Comparison of ENCODE assay signal across 10 mouse cellular contexts in genomic region chr12:40164621-40165020, GRCm38 (mm10). TPM values are rescaled to one million over a fixed set of nuclear protein-coding genes. Genes with fewer than 3 reads are reported as not detected.
DNase-seq lines count a peak whose midpoint lies in the region; ATAC-seq lines count a peak whose summit lies in the region.
"Had no signal": no experiment of that assay in that cellular context is flagged by ENCODE, and none has a peak within 500 bp of the region (broad histone marks: within the 10 kb centered on the region; RNA-seq: fewer than 3 reads in every experiment).

No protein-coding gene starts in this region.

- H3K4me1 ChIP-seq in kidney, embryonic 14.5 days (ENCODE audit: control insufficient read depth, insufficient read depth, low read length), result no peaks in the 10 kb centered on the region
- H3K4me1 ChIP-seq: embryonic facial prominence, embryonic 12.5 days; liver, embryonic 13.5 days had no signal

- no peak overlapping the region for H3K4me3 ChIP-seq in kidney, embryonic 14.5 days (ENCODE audit: low read length)
- H3K4me3 ChIP-seq: embryonic facial prominence, embryonic 12.5 days; liver, embryonic 13.5 days had no signal

- H3K27me3 ChIP-seq in kidney, embryonic 14.5 days (ENCODE audit: control insufficient read depth, insufficient read depth, low read length), result no peaks in the 10 kb centered on the region
- H3K27me3 ChIP-seq: embryonic facial prominence, embryonic 12.5 days; liver, embryonic 13.5 days had no signal

- peak; percentile 26 for DNase-seq in layer of hippocampus, adult 9-10 months (ENCODE audit: low spot score)
- no peak for DNase-seq in layer of hippocampus, adult 8-10 months (ENCODE audit: low spot score in 2 of 2)
- peak; percentile 65 for DNase-seq in MN1 (ENCODE audit: low spot score)
- peak; percentile 4 for DNase-seq in embryo, embryonic 11.5 days (ENCODE audit: low read depth, low spot score)
- DNase-seq in urinary bladder, postnatal 10 days (ENCODE audit: low spot score), result no peak
- DNase-seq in gastrocnemius, adult 8-10 months (ENCODE audit: low spot score in 2 of 2), result no peak
- DNase-seq: liver, embryonic 13.5 days had no signal

- ATAC-seq in kidney, embryonic 14.5 days (ENCODE audit: low FRiP score, low TSS enrichment), result peak; percentile 76; the same call in 1 of the 2 replicates
- 0 out of 2 replicates have a peak, but pooled peaks have one; percentile 31 for ATAC-seq in monocyte, adult 5-6 weeks (replicated peaks; ENCODE audit: insufficient number of reproducible peaks, low FRiP score, low TSS enrichment, poor library complexity, severe bottlenecking)

- H3K36me3 ChIP-seq in kidney, embryonic 14.5 days (ENCODE audit: control insufficient read depth, insufficient read depth, low read length), result no peaks in the 10 kb centered on the region
- H3K36me3 ChIP-seq: embryonic facial prominence, embryonic 12.5 days; liver, embryonic 13.5 days had no signal

- no peak overlapping the region for H3K27ac ChIP-seq in kidney, embryonic 14.5 days (ENCODE audit: low read depth, low read length)
- H3K27ac ChIP-seq: embryonic facial prominence, embryonic 12.5 days; liver, embryonic 13.5 days had no signal

- WGBS in kidney, embryonic 14.5 days, result 8% methylated on average over 2 of the region's 2 CpGs

- no peak overlapping the region for H3K9ac ChIP-seq in kidney, embryonic 14.5 days (ENCODE audit: low read depth, low read length)
- H3K9ac ChIP-seq: embryonic facial prominence, embryonic 12.5 days; liver, embryonic 13.5 days had no signal

- H3K9me3 ChIP-seq in kidney, embryonic 14.5 days (ENCODE audit: control insufficient read depth, low read length), result no peaks in the 10 kb centered on the region
- H3K9me3 ChIP-seq: embryonic facial prominence, embryonic 12.5 days; liver, embryonic 13.5 days had no signal

- no peak overlapping the region for H3K4me2 ChIP-seq in kidney, embryonic 14.5 days (replicated peaks; ENCODE audit: low read depth, low read length)
- H3K4me2 ChIP-seq: embryonic facial prominence, embryonic 12.5 days; liver, embryonic 13.5 days had no signal

RNA-seq across cellular contexts. Expression of gene Scin, which starts 30.6 kb away (rescaled TPM):
- 1 to 10 TPM; 1.4 to 2.5 (median 2.0) TPM for total RNA-seq in layer of hippocampus, adult 8-10 months (2022)
- 5.2 and 8.4 TPM in 2 replicates for polyA plus RNA-seq in kidney, embryonic 14.5 days (2014; fragmentation: Nextera tagmentation; extraction: Ambion mirVana)
- 0.39 to 0.57 TPM (median 0.43 TPM) in 3 replicates for total RNA-seq in monocyte, adult 5-6 weeks (2017)
- 1 to 10 TPM in 3 of 4 experiments, under 1 TPM in 1; 0.89 to 1.5 (median 1.2) TPM for total RNA-seq in gastrocnemius, adult 8-10 months (2022)

RNA-seq across cellular contexts. Expression of gene Lsmem1, which starts 34.7 kb away (rescaled TPM):
- 1 to 10 TPM in 1 of 4 experiments, under 1 TPM in 3; 0.66 to 1.5 (median 0.87) TPM for total RNA-seq in layer of hippocampus, adult 8-10 months (2022)
- polyA plus RNA-seq in kidney, embryonic 14.5 days (2014; fragmentation: Nextera tagmentation; extraction: Ambion mirVana), result not detected in 2 replicates
- 0.29 to 1.2 TPM (median 0.96 TPM) in 3 replicates for total RNA-seq in monocyte, adult 5-6 weeks (2017)
- 10 to 100 TPM; 64.2 to 78.9 (median 74.6) TPM for total RNA-seq in gastrocnemius, adult 8-10 months (2022)

Comparison
In these comparisons a context has a peak if more than half of its experiments do, and no peak if none do; other contexts are left out.
1. DNase-seq: peak in layer of hippocampus, adult 9-10 months (single experiment), MN1 (single experiment) and embryo, embryonic 11.5 days (single experiment); none in layer of hippocampus, adult 8-10 months (0 of 2), urinary bladder, postnatal 10 days (single experiment) and gastrocnemius, adult 8-10 months (0 of 2).
2. RNA of gene Lsmem1, which starts 34.7 kb away (total RNA-seq): 64.2 to 78.9 TPM in gastrocnemius, adult 8-10 months; 0.66 to 1.5 TPM in layer of hippocampus, adult 8-10 months and 0.29 to 1.2 TPM in monocyte, adult 5-6 weeks; every median in the first group is over 10 times any median in the second.